Comparison of ENCODE assay signal across 18 mouse cellular contexts in the genomic region with DNA sequence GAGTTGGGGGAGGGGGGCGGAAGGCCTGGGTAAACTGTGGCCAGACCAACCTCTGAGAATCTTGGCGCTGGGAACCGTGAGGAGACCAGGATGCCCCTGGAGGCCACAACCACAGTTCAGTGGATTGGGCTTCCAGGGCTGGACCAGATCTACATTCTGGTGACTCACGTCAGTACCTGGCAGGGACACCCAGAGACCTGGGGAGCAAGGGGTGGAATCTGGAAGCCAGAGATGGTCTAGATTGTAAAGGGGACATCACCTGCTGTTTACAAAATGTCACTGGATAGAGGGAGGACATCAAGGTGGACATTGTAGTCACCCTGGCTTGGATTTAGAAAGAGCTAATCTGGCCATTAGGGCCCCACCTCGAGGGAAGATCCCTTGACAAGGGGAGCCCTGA. TPM values are rescaled to one million over a fixed set of nuclear protein-coding genes. Genes with fewer than 3 reads are reported as not detected.
"Had no signal": no experiment of that assay in that cellular context is flagged by ENCODE, and none has a peak within 500 bp of the region (broad histone marks: within the 10 kb centered on the region; RNA-seq: fewer than 3 reads in every experiment).

No protein-coding gene starts in this region.

- H3K27me3 ChIP-seq: limb, embryonic 12.5 days; limb, embryonic 15.5 days; midbrain, embryonic 15.5 days; neural tube, embryonic 15.5 days; stomach, embryonic 15.5 days had no signal

- DNase-seq: kidney, postnatal 14 days; left cerebral cortex, postnatal 4 days; liver, postnatal 0 days; lung, embryonic 14.5 days; retina, postnatal 1 day; right cerebral cortex, postnatal 25 days; spleen, adult 18-20 months; thymus, postnatal 36 days had no signal

- H3K27ac ChIP-seq: limb, embryonic 12.5 days; limb, embryonic 15.5 days; liver, embryonic 14.5 days; macrophage; midbrain, embryonic 12.5 days; midbrain, embryonic 15.5 days; neural tube, embryonic 12.5 days; neural tube, embryonic 15.5 days; stomach, embryonic 15.5 days had no signal

- H3K4me3 ChIP-seq: limb, embryonic 12.5 days; limb, embryonic 15.5 days; midbrain, embryonic 12.5 days; midbrain, embryonic 15.5 days; neural tube, embryonic 12.5 days; neural tube, embryonic 15.5 days; stomach, embryonic 15.5 days had no signal

RNA-seq across cellular contexts. Expression of a gene that starts 26.2 kb away (rescaled TPM):
- polyA plus RNA-seq: kidney, embryonic 16.5 days; macrophage had no signal

RNA-seq across cellular contexts. Expression of a gene that starts 58.3 kb away (rescaled TPM):
- polyA plus RNA-seq: liver, embryonic 14.5 days; liver, postnatal 0 days; macrophage had no signal
